ENCODE assay signal across 24 mouse cellular contexts in genomic region chr3:87118214-87118613, GRCm38 (mm10). TPM values are rescaled to one million over a fixed set of nuclear protein-coding genes. Genes with fewer than 3 reads are reported as not detected.
DNase-seq lines count a peak whose midpoint lies in the region; ATAC-seq lines count a peak whose summit lies in the region.
"Had no signal": no experiment of that assay in that cellular context is flagged by ENCODE, and none has a peak within 500 bp of the region (broad histone marks: within the 10 kb centered on the region; RNA-seq: fewer than 3 reads in every experiment).

No protein-coding gene starts in this region.

- H3K9me3 ChIP-seq in embryonic facial prominence, embryonic 14.5 days (ENCODE audit: control insufficient read depth, low read length) = no peaks in the 10 kb centered on the region
- no peaks in the 10 kb centered on the region for H3K9me3 ChIP-seq in embryonic facial prominence, embryonic 10.5 days
- no peaks in the 10 kb centered on the region for H3K9me3 ChIP-seq in kidney, embryonic 15.5 days (replicated peaks)
- no peaks in the 10 kb centered on the region for H3K9me3 ChIP-seq in hindbrain, embryonic 16.5 days (ENCODE audit: control insufficient read depth, low read length)
- H3K9me3 ChIP-seq in neural tube, embryonic 14.5 days (ENCODE audit: control insufficient read depth, low read length) = no peaks in the 10 kb centered on the region
- H3K9me3 ChIP-seq: forebrain, embryonic 12.5 days; heart, embryonic 12.5 days; intestine, embryonic 15.5 days; limb, embryonic 15.5 days; liver, embryonic 15.5 days; neural tube, embryonic 12.5 days had no signal

- peaks cover 10% of the 10 kb centered on the region; the same call in 1 of the 2 replicates for H3K4me1 ChIP-seq in embryonic facial prominence, embryonic 14.5 days (ENCODE audit: control insufficient read depth, insufficient read depth, low read length)
- H3K4me1 ChIP-seq in embryonic facial prominence, embryonic 10.5 days = peaks cover 27% of the 10 kb centered on the region
- peaks cover 41% of the 10 kb centered on the region for H3K4me1 ChIP-seq in kidney, embryonic 15.5 days
- H3K4me1 ChIP-seq in hindbrain, embryonic 16.5 days (ENCODE audit: control insufficient read depth, insufficient read depth, low read depth, low read length) = peaks cover 2% of the 10 kb centered on the region; the same call in 1 of the 2 replicates
- H3K4me1 ChIP-seq in neural tube, embryonic 14.5 days (ENCODE audit: control insufficient read depth, insufficient read depth, low read length) = peaks cover 19% of the 10 kb centered on the region; the same call in 1 of the 2 replicates
- H3K4me1 ChIP-seq: liver, embryonic 15.5 days had no signal

- DNase-seq in embryonic facial prominence, embryonic 14.5 days (ENCODE audit: low spot score) = no peak
- no peak for DNase-seq in embryonic facial prominence, embryonic 10.5 days (ENCODE audit: low spot score)
- DNase-seq in kidney, postnatal 4 days = no peak
- no peak for DNase-seq in adrenal gland, postnatal 14 days
- no peak for DNase-seq in gastrocnemius, postnatal 4 days (ENCODE audit: low spot score in 2 of 2)
- DNase-seq: adrenal gland, adult 2 months; cerebellum, adult 8-10 months; gastrocnemius, postnatal 25 days; kidney, adult 9 months; layer of hippocampus, adult 9-11 months; right cerebral cortex, postnatal 25 days; thymus, postnatal 14 days had no signal

- ATAC-seq in embryonic facial prominence, embryonic 14.5 days (ENCODE audit: low read depth) = peak; percentile 53; the same call in 1 of the 2 replicates
- no peak for ATAC-seq in kidney, embryonic 15.5 days (replicated peaks; ENCODE audit: low FRiP score)
- ATAC-seq in hindbrain, embryonic 16.5 days = peak; percentile 65
- peak; percentile 47; the same call in 1 of the 2 replicates for ATAC-seq in neural tube, embryonic 14.5 days (ENCODE audit: low read depth)

- H3K36me3 ChIP-seq in embryonic facial prominence, embryonic 14.5 days (ENCODE audit: control insufficient read depth, insufficient read depth, low read length) = peaks cover 40% of the 10 kb centered on the region
- H3K36me3 ChIP-seq in embryonic facial prominence, embryonic 10.5 days (replicated peaks) = peaks cover 74% of the 10 kb centered on the region
- peaks cover 18% of the 10 kb centered on the region for H3K36me3 ChIP-seq in kidney, embryonic 15.5 days
- no peaks in the 10 kb centered on the region for H3K36me3 ChIP-seq in hindbrain, embryonic 16.5 days (ENCODE audit: control insufficient read depth, insufficient read depth, low read length)
- H3K36me3 ChIP-seq in neural tube, embryonic 14.5 days (ENCODE audit: control insufficient read depth, insufficient read depth, low read length) = no peaks in the 10 kb centered on the region
- H3K36me3 ChIP-seq: intestine, embryonic 15.5 days; liver, embryonic 15.5 days had no signal

- H3K4me2 ChIP-seq in embryonic facial prominence, embryonic 14.5 days (ENCODE audit: low read depth, low read length) = no peak overlapping the region
- H3K4me2 ChIP-seq in kidney, embryonic 15.5 days = no peak overlapping the region
- no peak overlapping the region for H3K4me2 ChIP-seq in hindbrain, embryonic 16.5 days (ENCODE audit: low read length)
- H3K4me2 ChIP-seq in neural tube, embryonic 14.5 days (ENCODE audit: low read depth, low read length) = no peak overlapping the region
- H3K4me2 ChIP-seq: forebrain, embryonic 12.5 days; heart, embryonic 12.5 days; limb, embryonic 15.5 days; liver, embryonic 15.5 days; neural tube, embryonic 12.5 days had no signal

- 59% methylated on average over 9 of the region's 9 CpGs for WGBS in embryonic facial prominence, embryonic 14.5 days
- 86% methylated on average over 9 of the region's 9 CpGs for WGBS in embryonic facial prominence, embryonic 10.5 days
- WGBS in kidney, embryonic 15.5 days = 77% methylated on average over 9 of the region's 9 CpGs
- WGBS in hindbrain, embryonic 16.5 days = 53% methylated on average over 9 of the region's 9 CpGs
- 42% methylated on average over 9 of the region's 9 CpGs for WGBS in neural tube, embryonic 14.5 days

- no peak overlapping the region for H3K9ac ChIP-seq in embryonic facial prominence, embryonic 14.5 days (ENCODE audit: low read depth, low read length)
- no peak overlapping the region for H3K9ac ChIP-seq in kidney, embryonic 15.5 days
- no peak overlapping the region for H3K9ac ChIP-seq in hindbrain, embryonic 16.5 days (ENCODE audit: low read depth, low read length)
- H3K9ac ChIP-seq in neural tube, embryonic 14.5 days (replicated peaks; ENCODE audit: low read depth, low read length) = no peak overlapping the region
- H3K9ac ChIP-seq: forebrain, embryonic 12.5 days; heart, embryonic 12.5 days; intestine, embryonic 15.5 days; limb, embryonic 15.5 days; liver, embryonic 15.5 days; neural tube, embryonic 12.5 days had no signal

- no peak overlapping the region for H3K27ac ChIP-seq in embryonic facial prominence, embryonic 14.5 days (replicated peaks; ENCODE audit: low read depth, low read length)
- no peak overlapping the region for H3K27ac ChIP-seq in embryonic facial prominence, embryonic 10.5 days (replicated peaks)
- 0 out of 2 replicates have a peak overlapping the region, but pooled peaks have one; percentile 18 for H3K27ac ChIP-seq in kidney, embryonic 15.5 days
- H3K27ac ChIP-seq in hindbrain, embryonic 16.5 days (ENCODE audit: low read depth, low read length) = peak overlapping the region; percentile 14; the same call in 1 of the 2 replicates
- H3K27ac ChIP-seq in neural tube, embryonic 14.5 days (ENCODE audit: low read depth, low read length) = no peak overlapping the region
- H3K27ac ChIP-seq: forebrain, embryonic 12.5 days; left cerebral cortex, adult 2 months; liver, embryonic 15.5 days; neural tube, embryonic 12.5 days had no signal

- no peak overlapping the region for H3K4me3 ChIP-seq in embryonic facial prominence, embryonic 14.5 days (ENCODE audit: low read depth, low read length)
- H3K4me3 ChIP-seq in embryonic facial prominence, embryonic 10.5 days = no peak overlapping the region
- H3K4me3 ChIP-seq in kidney, embryonic 15.5 days (replicated peaks) = no peak overlapping the region
- no peak overlapping the region for H3K4me3 ChIP-seq in hindbrain, embryonic 16.5 days (ENCODE audit: low read length)
- H3K4me3 ChIP-seq in neural tube, embryonic 14.5 days (ENCODE audit: low read depth, low read length) = no peak overlapping the region
- H3K4me3 ChIP-seq: forebrain, embryonic 12.5 days; heart, embryonic 12.5 days; intestine, embryonic 15.5 days; left cerebral cortex, adult 2 months; limb, embryonic 15.5 days; liver, embryonic 15.5 days; neural tube, embryonic 12.5 days had no signal

- no peaks in the 10 kb centered on the region for H3K27me3 ChIP-seq in embryonic facial prominence, embryonic 14.5 days (replicated peaks; ENCODE audit: control insufficient read depth, insufficient read depth, low read length)
- no peaks in the 10 kb centered on the region for H3K27me3 ChIP-seq in embryonic facial prominence, embryonic 10.5 days (replicated peaks; ENCODE audit: low read depth, poor library complexity, severe bottlenecking)
- no peaks in the 10 kb centered on the region for H3K27me3 ChIP-seq in kidney, embryonic 15.5 days
- no peaks in the 10 kb centered on the region for H3K27me3 ChIP-seq in hindbrain, embryonic 16.5 days (replicated peaks; ENCODE audit: control insufficient read depth, insufficient read depth, low read length)
- H3K27me3 ChIP-seq in neural tube, embryonic 14.5 days (ENCODE audit: control insufficient read depth, insufficient read depth, low read length) = no peaks in the 10 kb centered on the region
- H3K27me3 ChIP-seq: forebrain, embryonic 12.5 days; heart, embryonic 12.5 days; intestine, embryonic 15.5 days; limb, embryonic 15.5 days; liver, embryonic 15.5 days; neural tube, embryonic 12.5 days had no signal

RNA-seq across cellular contexts. Expression of gene Kirrel, which starts 56.3 kb away (rescaled TPM):
- polyA plus RNA-seq in embryonic facial prominence, embryonic 14.5 days (2014; fragmentation: Nextera tagmentation; extraction: Ambion mirVana) = 12.8 and 14.1 TPM in 2 replicates
- polyA plus RNA-seq in embryonic facial prominence, embryonic 10.5 days (2016; fragmentation: Nextera tagmentation; extraction: Ambion mirVana) = 17.4 and 18.4 TPM in 2 replicates
- 17.2 and 18.5 TPM in 2 replicates for polyA plus RNA-seq in kidney, embryonic 15.5 days (2015; fragmentation: Nextera tagmentation; extraction: Ambion mirVana)
- 4.4 TPM in 2 replicates for polyA plus RNA-seq in hindbrain, embryonic 16.5 days (2015; fragmentation: Nextera tagmentation; extraction: Ambion mirVana)
- 3.9 and 4.9 TPM in 2 replicates for polyA plus RNA-seq in neural tube, embryonic 14.5 days (2014; fragmentation: Nextera tagmentation; extraction: Ambion mirVana)
- total RNA-seq in adrenal gland, postnatal 14 days (2021) = 16.2 and 19.7 TPM in 2 replicates
- total RNA-seq in gastrocnemius, postnatal 4 days (2021) = 10 to 100 TPM; 29.1 to 30.5 TPM
- total RNA-seq: megakaryocyte progenitor cell, adult 5-6 weeks; monocyte, adult 5-6 weeks had no signal

Comparison
In these comparisons a context has a peak if more than half of its experiments do, and no peak if none do; other contexts are left out.
1. H3K27ac ChIP-seq: peak in kidney, embryonic 15.5 days (single experiment) and hindbrain, embryonic 16.5 days (single experiment); none in embryonic facial prominence, embryonic 14.5 days (single experiment), embryonic facial prominence, embryonic 10.5 days (single experiment) and neural tube, embryonic 14.5 days (single experiment).